Mouse (Mus musculus) MEL (cell line): Measurements from ENCODE around the gene Ccnk. TPM values are rescaled to one million over a fixed set of nuclear protein-coding genes. Genes with fewer than 3 reads are reported as not detected.

Source experiments
- DNase-seq: peaks from one replicate; pipeline ENCODE4 v3.0.0; 2011; ENCODE audit warnings: low read depth, low spot score
- H3K27ac ChIP-seq: 2 replicates; pipeline ENCODE4 v1.5.1; 2012; ENCODE audit warnings: low read depth, mild to moderate bottlenecking, control low read depth, low read length, moderate library complexity; ENCODE audit not compliant: control insufficient read depth
- H3K27me3 ChIP-seq, 2 experiments: fragments of 150-350 bp in 1 of 2; sonication (generic) in 1 of 2; 2 replicates each; pipeline ENCODE4 v1.6.1; 2012; ENCODE audit warnings: low read length in 2 of 2, mild to moderate bottlenecking in 2 of 2, improper control_type of control experiment in 1 of 2, moderate library complexity in 1 of 2; ENCODE audit not compliant: insufficient read depth in 2 of 2, control insufficient read depth in 1 of 2
- H3K36me3 ChIP-seq, 2 experiments: 2 replicates each; pipeline ENCODE4 v1.6.1; 2012 to 2014; ENCODE audit warnings: low read length in 2 of 2, improper control_type of control experiment in 1 of 2, inconsistent platforms in 1 of 2, mild to moderate bottlenecking in 1 of 2; ENCODE audit not compliant: insufficient read depth in 2 of 2, control insufficient read depth in 1 of 2
- H3K4me1 ChIP-seq, 2 experiments: fragments of 150-350 bp in 1 of 2; sonication (generic) in 1 of 2; 2 replicates each; pipeline ENCODE4 v1.6.1; 2012; ENCODE audit warnings: low read length in 2 of 2, improper control_type of control experiment in 1 of 2, mild to moderate bottlenecking in 1 of 2; ENCODE audit not compliant: insufficient read depth in 2 of 2, control insufficient read depth in 1 of 2
- H3K4me3 ChIP-seq, 2 experiments: fragments of 150-350 bp in 1 of 2; sonication (generic) in 1 of 2; 2 replicates each; pipeline ENCODE4 v1.5.1; 2012; ENCODE audit warnings: low read depth in 2 of 2, low read length in 2 of 2, mild to moderate bottlenecking in 2 of 2, moderate library complexity in 2 of 2, control low read depth in 1 of 2, improper control_type of control experiment in 1 of 2; ENCODE audit not compliant: control insufficient read depth in 1 of 2, insufficient read depth in 1 of 2
- H3K79me2 ChIP-seq: 2 replicates; pipeline ENCODE4 v1.6.1; 2012; ENCODE audit warnings: mild to moderate bottlenecking, low read length, moderate library complexity; ENCODE audit not compliant: control insufficient read depth, poor library complexity, insufficient read depth
- H3K9ac ChIP-seq: 2 replicates; pipeline ENCODE4 v1.6.1; 2012; ENCODE audit warnings: low read depth, mild to moderate bottlenecking, control low read depth, low read length, moderate library complexity; ENCODE audit not compliant: control insufficient read depth, poor library complexity, severe bottlenecking
- H3K9me3 ChIP-seq: fragments of 150-350 bp; sonication (generic); replicated peaks from 2 replicates; pipeline ENCODE4 v1.6.1; 2012; ENCODE audit warnings: mild to moderate bottlenecking, low read length, improper control_type of control experiment, moderate library complexity; ENCODE audit not compliant: insufficient read depth
- BHLHE40 ChIP-seq: IDR thresholded peaks from 2 replicates; pipeline ENCODE4 v1.6.1; 2012; ENCODE audit warnings: low read depth, mild to moderate bottlenecking, inconsistent platforms, low read length, improper control_type of control experiment, borderline replicate concordance
- CHD2 ChIP-seq: IDR thresholded peaks from 2 replicates; pipeline ENCODE4 v1.6.1; 2011; ENCODE audit warnings: low read length, improper control_type of control experiment
- E2F4 ChIP-seq: IDR thresholded peaks from 2 replicates; pipeline ENCODE4 v1.6.1; 2011; ENCODE audit warnings: low read depth, low read length, improper control_type of control experiment, borderline replicate concordance
- ETS1 ChIP-seq: IDR thresholded peaks from 2 replicates; pipeline ENCODE4 v1.6.1; 2012; ENCODE audit warnings: low read depth, mild to moderate bottlenecking, inconsistent platforms, low read length, improper control_type of control experiment, moderate library complexity
- GATA1 ChIP-seq: IDR thresholded peaks from 2 replicates; pipeline ENCODE4 v1.6.1; 2011; ENCODE audit warnings: low read depth, low read length, improper control_type of control experiment
- HCFC1 ChIP-seq: IDR thresholded peaks from 2 replicates; pipeline ENCODE4 v1.6.1; 2012; ENCODE audit warnings: low read depth, mild to moderate bottlenecking, inconsistent platforms, low read length, improper control_type of control experiment, moderate library complexity
- JUND ChIP-seq: IDR thresholded peaks from 2 replicates; pipeline ENCODE4 v1.6.1; 2011; ENCODE audit warnings: low read depth, mild to moderate bottlenecking, improper control_type of control experiment, low read length
- MAX ChIP-seq: IDR thresholded peaks from 2 replicates; pipeline ENCODE4 v1.6.1; 2011; ENCODE audit warnings: low read length, improper control_type of control experiment
- NRF1 ChIP-seq: IDR thresholded peaks from 2 replicates; pipeline ENCODE4 v1.6.1; 2014; ENCODE audit warnings: low read depth, mild to moderate bottlenecking, inconsistent platforms, low read length, improper control_type of control experiment, moderate library complexity; ENCODE audit not compliant: poor library complexity, insufficient read depth, severe bottlenecking
- POLR2A ChIP-seq, 2 experiments: IDR thresholded peaks; 2 replicates each; pipeline ENCODE4 v1.6.1; 2011 to 2012; ENCODE audit warnings: low read length in 2 of 2, mild to moderate bottlenecking in 2 of 2, control low read depth in 1 of 2, improper control_type of control experiment in 1 of 2, low read depth in 1 of 2, moderate library complexity in 1 of 2; ENCODE audit not compliant: control insufficient read depth in 1 of 2, insufficient read depth in 1 of 2, poor library complexity in 1 of 2
- POLR2AphosphoS2 ChIP-seq: IDR thresholded peaks from 2 replicates; pipeline ENCODE4 v1.6.1; 2011; ENCODE audit warnings: low read length, improper control_type of control experiment
- RAD21 ChIP-seq: IDR thresholded peaks from 2 replicates; pipeline ENCODE4 v1.6.1; 2011; ENCODE audit warnings: mild to moderate bottlenecking, low read depth, low read length, improper control_type of control experiment
- SIN3A ChIP-seq: IDR thresholded peaks from 2 replicates; pipeline ENCODE4 v1.6.1; 2012; ENCODE audit warnings: low read length, improper control_type of control experiment, inconsistent platforms
- SMC3 ChIP-seq: IDR thresholded peaks from 2 replicates; pipeline ENCODE4 v1.6.1; 2011; ENCODE audit warnings: low read depth, low read length, improper control_type of control experiment
- UBTF ChIP-seq: IDR thresholded peaks from 2 replicates; pipeline ENCODE4 v1.6.1; 2012; ENCODE audit warnings: low read depth, mild to moderate bottlenecking, inconsistent platforms, low read length, improper control_type of control experiment, moderate library complexity, borderline replicate concordance; ENCODE audit not compliant: insufficient read depth
- USF1 ChIP-seq: IDR thresholded peaks from 2 replicates; pipeline ENCODE4 v1.6.1; 2014; ENCODE audit warnings: low read depth, mild to moderate bottlenecking, inconsistent platforms, low read length, improper control_type of control experiment, moderate library complexity
- polyA plus RNA-seq, 2 experiments: library from polyadenylated mRNA; stranded (reverse) in 1 of 2; unstranded in 1 of 2; fragments of >175 nt in 1 of 2; fragments of >200 nt in 1 of 2; gene quantifications; 2 replicates each; pipeline versions ENCODE4 v1.2.1 to v1.2.4; 2012; ENCODE audit warnings: low replicate concordance in 2 of 2, low read depth in 1 of 2; ENCODE audit not compliant: insufficient read length in 2 of 2, insufficient read depth in 1 of 2, missing spikeins in 1 of 2
- total RNA-seq: library from RNA; depleted of rRNA; stranded (reverse); fragments of 300-350 nt; gene quantifications from 2 replicates; pipeline ENCODE4 v1.2.3, GENCODE M21; 2012

Gene Ccnk
- total and polyA plus RNA-seq, 3 experiments = 7.6 to 69.6 (median 62.8) TPM

- DNase-seq = no peak
- Histone ChIP-seq H3K4me1 (peaks cover 0 to under 1% of the 10 kb centered on the region in 2 experiments; a peak in 1 of 4 replicates), H3K36me3 (0 out of 4 replicates have a peak, but pooled peaks cover 0 to under 1% of the 10 kb centered on the region in 2 experiments), H3K9ac (no peak overlapping the region), H3K79me2 (peaks cover 5% of the 10 kb centered on the region; the same call in 1 of the 2 replicates), H3K27ac (no peak overlapping the region), H3K9me3 (no peaks in the 10 kb centered on the region), H3K27me3 (no peaks in the 10 kb centered on the region), H3K4me3 (no peak overlapping the region)
- no peak for TF ChIP-seq NRF1
- TF ChIP-seq UBTF = no peak
- TF ChIP-seq MAX = no peak
- TF ChIP-seq USF1 = no peak
- TF ChIP-seq GATA1 = no peak
- no peak for TF ChIP-seq ETS1
- TF ChIP-seq CHD2 = no peak
- TF ChIP-seq RAD21 = no peak
- no peak for TF ChIP-seq HCFC1
- no peak for TF ChIP-seq E2F4
- no peak for TF ChIP-seq POLR2AphosphoS2
- TF ChIP-seq POLR2A (IDR thresholded peaks at IDR 0.05; ENCODE audit: control insufficient read depth in 1 of 2, insufficient read depth in 1 of 2, low read depth in 1 of 2, low read length in 2 of 2, poor library complexity in 1 of 2) = no peak
- no peak for TF ChIP-seq BHLHE40
Observed at GRCm38 (mm10) chr12:108239441-108239840, 60.1 kb downstream of the Ccnk start.

- Histone ChIP-seq H3K9ac (no peak overlapping the region), H3K36me3 (peaks cover 0 to 5% of the 10 kb centered on the region in 2 experiments; a peak in 1 of 4 replicates), H3K4me3 (no peak overlapping the region), H3K27ac (no peak overlapping the region), H3K79me2 (peaks cover 5% of the 10 kb centered on the region; the same call in 1 of the 2 replicates), H3K9me3 (no peaks in the 10 kb centered on the region), H3K4me1 (peaks cover 3 to 8% of the 10 kb centered on the region in 2 experiments; a peak in 3 of 4 replicates), H3K27me3 (no peaks in the 10 kb centered on the region)
- TF ChIP-seq SMC3 = no peak
- TF ChIP-seq JUND = no peak
- TF ChIP-seq POLR2AphosphoS2 = no peak
- TF ChIP-seq CHD2 = no peak
- no peak for TF ChIP-seq SIN3A
- TF ChIP-seq ETS1 = no peak
- DNase-seq = no peak
Observed at GRCm38 (mm10) chr12:108240401-108240890, 61.1 kb downstream of the Ccnk start.
